Mouse (Mus musculus) CH12.LX (cell line): Measurements from ENCODE around the gene Dbx1.

Source experiments
- EP300 ChIP-seq: IDR thresholded peaks from 2 replicates; pipeline ENCODE4 v1.6.1; 2011; ENCODE audit warnings: low read length, improper control_type of control experiment
- POLR2A ChIP-seq: IDR thresholded peaks from 2 replicates; pipeline ENCODE4 v1.6.1; 2011; ENCODE audit warnings: low read depth, mild to moderate bottlenecking, improper control_type of control experiment, low read length
- ZMIZ1 ChIP-seq: IDR thresholded peaks from 2 replicates; pipeline ENCODE4 v1.6.1; 2012; ENCODE audit warnings: low read depth, mild to moderate bottlenecking, inconsistent platforms, low read length, improper control_type of control experiment

DNA sequence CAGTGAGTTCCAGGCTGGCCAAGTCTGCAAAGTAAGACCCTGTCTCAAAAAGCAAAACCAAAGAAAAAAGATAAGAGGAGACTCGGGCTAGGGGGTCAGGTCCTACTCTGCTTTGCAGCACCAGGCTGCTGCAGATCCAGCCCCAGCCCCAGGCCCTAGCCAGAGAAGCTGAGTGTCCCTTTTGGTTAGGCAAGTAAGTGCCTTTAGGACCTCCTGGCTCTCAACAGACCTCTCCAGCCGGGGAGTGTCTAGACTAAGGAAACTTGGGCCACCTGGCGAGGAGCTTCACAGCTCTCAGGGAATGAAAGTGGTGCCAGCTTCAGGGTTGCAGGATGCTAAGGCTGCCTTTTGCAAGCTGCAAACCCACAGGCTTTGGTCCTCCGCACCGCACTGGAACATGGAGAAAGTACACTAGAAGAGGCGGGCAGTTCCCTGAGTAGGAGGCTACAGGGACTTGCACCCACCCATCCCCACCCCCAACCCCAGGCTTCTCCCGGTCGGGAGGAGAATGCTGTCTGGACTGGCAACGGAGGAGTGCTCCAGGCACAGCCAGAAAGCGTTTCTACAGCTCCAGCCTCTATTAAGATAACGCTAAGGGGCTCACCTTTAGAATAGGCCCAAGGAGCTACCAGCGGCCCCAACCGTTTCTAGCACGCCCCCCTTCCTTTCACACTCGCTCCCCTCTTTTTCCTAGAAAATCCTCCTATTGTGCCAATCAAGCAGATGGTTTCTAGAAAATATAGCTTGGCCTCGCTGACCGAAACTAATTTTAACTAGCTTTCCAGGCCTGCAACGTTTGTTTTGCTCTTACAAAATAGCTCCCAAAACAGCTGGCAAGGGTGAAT is 3.4 kb upstream of the Dbx1 start:
- no peak for TF ChIP-seq EP300
- no peak for TF ChIP-seq POLR2A
- TF ChIP-seq ZMIZ1: no peak
